Mouse (Mus musculus): Measurements from ENCODE around the gene Cirbp.
A peak's percentile ranks its signal among the peaks of the same experiment; 100 is the strongest.

The Cirbp gene

DNA sequence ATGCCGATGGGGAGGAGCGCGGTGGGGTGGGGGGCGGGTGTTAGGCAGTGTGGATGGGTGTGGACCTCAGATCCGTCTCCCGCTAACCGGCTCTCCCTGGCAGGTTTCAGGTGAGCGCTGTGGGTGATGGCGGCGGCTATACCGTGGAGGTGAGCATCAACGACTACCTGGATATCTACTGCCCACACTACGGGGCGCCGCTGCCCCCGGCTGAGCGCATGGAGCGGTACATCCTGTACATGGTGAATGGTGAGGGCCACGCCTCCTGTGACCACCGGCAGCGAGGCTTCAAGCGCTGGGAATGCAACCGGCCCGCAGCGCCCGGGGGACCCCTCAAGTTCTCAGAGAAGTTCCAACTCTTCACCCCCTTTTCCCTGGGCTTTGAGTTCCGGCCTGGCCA is 20.9 kb downstream of the Cirbp start:
- Histone ChIP-seq H3K36me3 (ENCODE audit: control insufficient read depth, insufficient read depth, low read length, poor library complexity, severe bottlenecking) (no peaks in the 10 kb centered on the region), H3K27me3 (ENCODE audit: control insufficient read depth, insufficient read depth, low read length, poor library complexity, severe bottlenecking) (peaks cover 2% of the 10 kb centered on the region)
- no peak for DNase-seq (ENCODE audit: low read depth, low spot score)

DNA sequence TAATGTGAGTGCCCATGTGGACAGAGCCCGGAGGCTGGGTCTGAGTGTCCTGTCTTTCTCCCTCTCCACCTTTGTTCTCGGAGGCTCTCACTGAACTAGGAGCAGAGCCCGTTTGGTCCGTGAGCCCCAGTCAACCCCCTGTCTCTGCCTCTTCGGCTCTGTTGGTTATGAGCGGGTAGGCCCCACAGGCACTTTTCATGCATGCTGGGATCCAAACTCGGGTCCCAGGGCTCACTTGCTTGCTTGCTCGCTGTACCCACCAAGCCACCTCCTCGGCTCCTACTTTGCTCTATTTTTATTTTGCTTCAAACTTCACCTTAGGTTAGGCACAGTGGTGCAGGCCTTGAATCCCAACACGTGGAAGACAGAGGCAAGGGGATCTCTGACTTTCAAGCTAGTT is 22.0 kb downstream of the Cirbp start:
- Histone ChIP-seq H3K36me3 (ENCODE audit: control insufficient read depth, insufficient read depth, low read length, poor library complexity, severe bottlenecking) (no peaks in the 10 kb centered on the region), H3K27me3 (ENCODE audit: control insufficient read depth, insufficient read depth, low read length, poor library complexity, severe bottlenecking) (peaks cover 2% of the 10 kb centered on the region)
- DNase-seq (ENCODE audit: low read depth, low spot score) = no peak

DNA sequence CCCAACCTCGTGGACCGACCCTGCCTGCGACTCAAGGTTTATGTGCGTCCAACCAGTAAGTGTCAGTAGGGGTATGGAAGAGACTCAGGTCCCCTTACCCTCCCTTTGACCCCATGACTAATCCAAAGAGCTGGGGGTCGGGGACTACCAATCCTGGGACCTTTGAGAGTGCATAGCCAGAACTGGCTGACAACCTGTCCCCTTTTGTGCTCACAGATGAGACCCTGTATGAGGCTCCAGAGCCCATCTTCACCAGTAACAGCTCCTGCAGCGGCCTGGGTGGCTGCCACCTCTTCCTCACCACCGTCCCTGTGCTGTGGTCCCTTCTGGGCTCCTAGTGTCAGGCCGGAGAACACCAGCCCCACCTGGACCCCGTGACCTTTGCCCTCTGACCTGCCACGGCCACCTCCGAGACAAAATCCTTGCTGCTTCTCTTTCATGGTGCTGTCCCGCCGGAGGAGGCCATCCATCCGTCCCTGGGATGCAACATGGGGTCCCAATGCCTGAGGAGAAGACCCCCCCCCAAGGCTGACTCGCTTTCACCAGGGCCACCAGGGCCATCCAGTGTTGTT is 22.8 kb downstream of the Cirbp start:
- H3K36me3 ChIP-seq (ENCODE audit: control insufficient read depth, insufficient read depth, low read length, poor library complexity, severe bottlenecking) = no peaks in the 10 kb centered on the region
- no peak for DNase-seq (ENCODE audit: low read depth, low spot score)
- H3K27me3 ChIP-seq (ENCODE audit: control insufficient read depth, insufficient read depth, low read length, poor library complexity, severe bottlenecking) = peaks cover 2% of the 10 kb centered on the region

DNA sequence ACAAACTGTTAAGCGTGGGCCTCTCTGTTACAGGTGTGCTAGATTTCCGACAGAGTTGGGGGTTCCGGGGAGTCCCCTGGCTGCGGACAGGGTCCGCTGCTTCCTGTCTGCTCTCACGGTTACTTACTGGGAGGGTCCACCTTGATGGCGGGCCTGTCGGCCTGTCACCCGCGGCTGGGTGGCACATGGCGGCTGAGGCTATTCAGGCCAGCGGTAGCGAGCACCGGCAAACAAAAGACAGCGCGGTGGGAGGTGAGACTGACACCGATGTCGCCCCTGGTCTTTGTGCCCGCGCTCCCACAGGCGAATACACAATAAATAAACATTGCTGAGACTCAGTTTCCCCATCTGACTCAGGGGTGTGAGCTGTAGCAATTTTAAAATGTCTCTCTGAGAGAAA is 24.2 kb downstream of the Cirbp start:
- H3K36me3 ChIP-seq (ENCODE audit: control insufficient read depth, insufficient read depth, low read length, poor library complexity, severe bottlenecking) = no peaks in the 10 kb centered on the region
- DNase-seq (ENCODE audit: low read depth, low spot score) = no peak
- peaks cover 2% of the 10 kb centered on the region for H3K27me3 ChIP-seq (ENCODE audit: control insufficient read depth, insufficient read depth, low read length, poor library complexity, severe bottlenecking)

DNA sequence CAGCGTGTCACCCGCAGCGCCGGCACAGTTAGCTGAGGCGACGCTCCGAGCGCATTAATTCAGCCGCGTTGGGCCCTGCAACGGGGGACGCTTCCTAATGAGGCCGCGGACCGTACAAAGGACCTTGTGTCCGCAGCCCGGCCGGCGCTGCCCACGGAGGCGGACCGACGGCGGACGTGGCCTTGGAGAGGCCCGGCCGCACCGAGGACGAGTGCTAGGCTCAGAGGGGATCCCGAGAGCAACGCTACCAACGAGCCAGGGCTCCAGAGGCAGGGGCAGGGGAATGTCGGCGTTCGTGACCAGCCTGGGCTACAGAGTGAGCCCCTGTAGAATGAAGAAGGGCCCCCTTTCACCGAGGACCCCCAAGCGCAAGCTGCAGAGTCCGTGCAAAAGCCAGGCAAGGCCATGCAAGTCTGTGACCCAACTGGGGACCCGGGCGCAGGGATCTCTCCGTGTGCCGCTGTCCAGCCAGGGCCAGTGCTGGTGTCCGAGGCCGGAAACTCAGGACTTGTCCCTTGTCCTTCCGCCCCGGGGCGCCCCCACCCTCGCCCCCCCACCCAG is 24.8 kb downstream of the Cirbp start:
- Histone ChIP-seq H3K27me3 (ENCODE audit: control insufficient read depth, insufficient read depth, low read length, poor library complexity, severe bottlenecking) (peaks cover 2% of the 10 kb centered on the region), H3K36me3 (ENCODE audit: control insufficient read depth, insufficient read depth, low read length, poor library complexity, severe bottlenecking) (no peaks in the 10 kb centered on the region)
- DNase-seq (ENCODE audit: low read depth, low spot score) = no peak

DNA sequence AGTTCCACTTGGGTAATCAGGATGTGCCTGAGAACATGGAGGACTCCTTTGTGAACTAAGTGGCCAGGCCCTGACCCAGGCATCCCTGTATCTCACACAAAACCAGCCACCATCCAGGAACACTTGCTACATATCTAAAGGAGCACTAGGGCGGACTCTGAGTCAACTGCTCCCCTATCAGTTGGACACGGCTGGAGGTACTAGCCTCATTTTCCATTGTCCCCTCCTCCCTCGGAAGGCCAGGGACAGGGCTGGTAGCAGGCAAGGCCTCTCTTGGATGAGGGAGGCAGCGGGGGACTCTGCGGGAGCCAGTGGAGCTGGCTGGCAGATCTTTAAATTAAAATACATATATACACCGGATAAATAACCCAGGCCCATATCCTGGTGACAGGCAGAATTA is 28.2 kb downstream of the Cirbp start:
- no peaks in the 10 kb centered on the region for H3K36me3 ChIP-seq (ENCODE audit: control insufficient read depth, insufficient read depth, low read length, poor library complexity, severe bottlenecking)
- no peaks in the 10 kb centered on the region for H3K27me3 ChIP-seq (ENCODE audit: control insufficient read depth, insufficient read depth, low read length, poor library complexity, severe bottlenecking)
- DNase-seq (ENCODE audit: low read depth, low spot score) = no peak

DNA sequence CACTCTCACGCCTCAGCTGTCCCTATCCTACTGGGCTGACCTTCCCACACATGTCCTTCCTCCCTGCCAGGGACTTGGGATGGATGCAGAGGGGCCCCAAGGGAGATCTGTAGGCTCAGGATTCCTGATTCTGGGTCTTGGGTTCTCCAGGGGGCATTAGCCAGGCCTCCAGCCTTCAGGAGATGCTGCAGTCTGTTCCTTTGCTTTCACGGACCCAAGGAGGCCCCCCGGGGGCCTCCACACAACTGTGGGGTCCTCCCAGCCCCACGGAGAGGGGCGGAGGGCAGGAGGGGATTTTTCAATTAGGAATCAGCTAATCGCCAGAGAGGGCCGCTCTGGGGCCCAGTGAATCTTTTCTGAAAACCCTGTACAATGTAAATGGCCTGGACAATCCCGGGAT is 28.7 kb downstream of the Cirbp start:
- no peaks in the 10 kb centered on the region for H3K36me3 ChIP-seq (ENCODE audit: control insufficient read depth, insufficient read depth, low read length, poor library complexity, severe bottlenecking)
- no peak for DNase-seq (ENCODE audit: low read depth, low spot score)
- no peaks in the 10 kb centered on the region for H3K27me3 ChIP-seq (ENCODE audit: control insufficient read depth, insufficient read depth, low read length, poor library complexity, severe bottlenecking)

DNA sequence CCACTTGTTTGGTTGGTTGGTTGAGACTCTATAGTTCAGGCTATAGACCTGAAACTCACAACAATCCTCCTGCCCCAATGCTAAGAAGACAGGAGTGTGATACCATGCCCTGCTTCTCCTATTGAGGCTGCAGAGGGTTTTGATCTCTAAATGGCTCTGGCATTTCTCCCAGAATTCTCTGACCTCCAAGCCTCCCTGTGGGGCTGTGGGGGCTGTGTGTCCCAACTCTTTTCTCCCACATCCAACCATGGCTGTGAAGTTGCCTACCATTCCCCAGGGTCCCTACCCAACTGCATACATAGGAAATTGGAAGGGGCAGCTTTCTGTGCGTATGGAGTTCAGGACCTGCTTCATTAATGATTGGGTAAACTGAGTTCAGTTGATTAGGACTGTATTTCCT is 30.4 kb downstream of the Cirbp start:
- H3K27me3 ChIP-seq (ENCODE audit: control insufficient read depth, insufficient read depth, low read length, poor library complexity, severe bottlenecking) = no peaks in the 10 kb centered on the region
- DNase-seq (ENCODE audit: low read depth, low spot score) = no peak
- no peaks in the 10 kb centered on the region for H3K36me3 ChIP-seq (ENCODE audit: control insufficient read depth, insufficient read depth, low read length, poor library complexity, severe bottlenecking)

DNA sequence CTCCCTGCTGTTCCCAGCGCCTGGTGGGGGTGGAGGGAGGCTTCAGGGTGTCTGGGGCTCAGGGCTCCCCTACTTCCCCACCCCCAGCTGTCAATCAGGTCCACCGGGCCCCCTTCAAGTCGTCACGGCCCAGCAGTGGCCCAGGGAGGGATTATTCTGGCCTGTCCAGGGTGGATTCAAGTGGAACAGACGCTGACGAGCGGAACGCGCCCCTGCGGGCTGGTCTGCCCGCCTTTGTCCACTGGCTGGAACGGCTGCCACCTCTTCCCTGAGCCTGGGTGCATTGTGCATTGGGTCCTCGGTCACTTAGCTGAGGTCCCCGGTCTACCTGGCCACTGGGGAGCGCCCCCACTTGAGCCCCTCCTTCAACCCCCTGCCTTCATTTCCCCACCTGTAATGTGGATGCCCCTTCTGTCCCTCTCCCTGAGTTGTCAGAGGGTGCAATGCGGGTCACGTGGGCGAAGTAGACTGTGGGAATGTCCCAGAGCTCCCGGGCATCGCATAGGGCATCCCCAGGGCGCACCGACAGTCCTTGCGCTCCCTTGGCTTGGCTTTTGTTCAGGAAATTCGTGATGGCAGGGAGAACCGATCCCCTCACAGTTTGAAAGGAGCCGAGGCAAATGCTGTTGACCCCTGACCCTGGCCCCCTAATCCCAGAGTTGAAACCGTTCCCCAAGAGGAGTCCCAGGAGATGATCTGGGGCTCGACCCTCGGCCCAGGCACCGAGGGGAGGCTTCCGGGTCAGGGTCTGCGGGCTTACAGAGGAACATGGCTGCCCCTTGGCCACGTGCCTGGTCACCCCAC is 31.2 kb downstream of the Cirbp start:
- no peaks in the 10 kb centered on the region for H3K36me3 ChIP-seq (ENCODE audit: control insufficient read depth, insufficient read depth, low read length, poor library complexity, severe bottlenecking)
- no peaks in the 10 kb centered on the region for H3K27me3 ChIP-seq (ENCODE audit: control insufficient read depth, insufficient read depth, low read length, poor library complexity, severe bottlenecking)
- no peak for DNase-seq (ENCODE audit: low read depth, low spot score)

DNA sequence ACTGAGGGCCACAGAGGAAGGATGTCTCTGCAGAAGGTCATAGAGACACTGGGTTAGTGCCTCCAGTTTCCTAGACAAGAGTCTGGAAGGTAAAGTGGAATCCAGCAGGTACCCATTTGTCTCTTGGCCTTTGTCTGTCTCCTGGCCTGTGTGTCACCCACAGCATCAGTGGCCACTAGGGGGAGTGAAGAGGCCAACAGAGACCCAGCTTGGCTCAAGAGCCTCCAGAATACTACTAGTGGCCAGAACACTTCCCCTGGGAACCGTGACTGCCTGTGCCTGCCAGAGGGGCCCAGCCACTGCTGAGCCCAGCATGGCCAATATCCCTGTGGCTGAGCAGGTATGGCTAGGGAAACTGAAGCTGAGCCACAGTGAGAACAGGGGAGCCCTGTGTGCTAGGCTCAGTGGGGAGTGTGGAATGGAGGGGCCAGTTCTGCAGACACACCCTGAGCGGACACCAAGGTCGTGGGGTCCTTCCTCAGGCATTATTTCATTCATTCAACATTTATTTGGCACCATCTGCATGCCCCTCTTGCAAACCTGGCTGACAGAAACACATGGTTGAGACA is 33.7 kb downstream of the Cirbp start:
- no peaks in the 10 kb centered on the region for H3K27me3 ChIP-seq (ENCODE audit: control insufficient read depth, insufficient read depth, low read length, poor library complexity, severe bottlenecking)
- H3K36me3 ChIP-seq (ENCODE audit: control insufficient read depth, insufficient read depth, low read length, poor library complexity, severe bottlenecking) = no peaks in the 10 kb centered on the region
- DNase-seq (ENCODE audit: low read depth, low spot score) = peak; percentile 91

DNA sequence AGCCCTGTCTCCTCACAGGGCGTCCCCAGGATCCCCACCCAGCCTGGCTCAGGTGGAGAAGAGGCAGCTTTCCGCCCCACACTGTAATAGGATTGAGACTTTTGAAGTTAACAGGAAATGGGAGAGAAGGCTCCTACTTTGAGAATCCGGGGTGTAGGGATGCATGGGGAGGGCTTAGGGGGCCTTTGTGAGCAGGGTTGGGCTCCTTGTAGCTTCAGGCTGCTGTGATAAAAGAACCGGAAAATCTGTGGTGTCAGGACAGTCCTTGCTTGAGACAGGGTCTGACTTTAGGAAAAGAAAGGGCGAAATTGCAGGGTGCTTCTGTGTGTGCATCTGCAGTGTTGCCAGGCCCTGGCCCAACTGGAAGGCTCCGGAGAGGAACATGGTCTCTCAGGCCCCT is 34.7 kb downstream of the Cirbp start:
- Histone ChIP-seq H3K36me3 (ENCODE audit: control insufficient read depth, insufficient read depth, low read length, poor library complexity, severe bottlenecking) (no peaks in the 10 kb centered on the region), H3K27me3 (ENCODE audit: control insufficient read depth, insufficient read depth, low read length, poor library complexity, severe bottlenecking) (no peaks in the 10 kb centered on the region)
- no peak for DNase-seq (ENCODE audit: low read depth, low spot score)

DNA sequence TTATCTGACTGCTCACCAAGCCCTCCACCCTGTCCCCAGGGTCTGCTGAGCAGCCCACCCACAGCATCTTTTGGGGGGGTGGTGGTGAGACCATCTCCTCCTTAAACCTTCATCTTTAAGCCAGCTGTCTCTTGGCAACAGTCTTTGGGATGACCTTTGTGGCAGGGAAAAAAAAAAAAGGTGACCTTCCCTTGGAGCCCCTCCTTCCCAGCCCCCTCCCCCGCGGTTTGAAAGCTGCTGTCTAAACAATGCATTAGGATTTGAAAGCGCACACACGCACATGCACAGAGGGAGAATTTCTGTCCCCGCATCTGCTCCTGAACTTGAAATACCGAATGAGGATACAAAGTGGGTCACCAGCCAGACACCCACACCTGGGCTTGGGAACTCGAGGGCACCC is 38.3 kb downstream of the Cirbp start:
- no peak for DNase-seq (ENCODE audit: low read depth, low spot score)
- no peaks in the 10 kb centered on the region for H3K36me3 ChIP-seq (ENCODE audit: control insufficient read depth, insufficient read depth, low read length, poor library complexity, severe bottlenecking)
- H3K27me3 ChIP-seq (ENCODE audit: control insufficient read depth, insufficient read depth, low read length, poor library complexity, severe bottlenecking) = no peaks in the 10 kb centered on the region

DNA sequence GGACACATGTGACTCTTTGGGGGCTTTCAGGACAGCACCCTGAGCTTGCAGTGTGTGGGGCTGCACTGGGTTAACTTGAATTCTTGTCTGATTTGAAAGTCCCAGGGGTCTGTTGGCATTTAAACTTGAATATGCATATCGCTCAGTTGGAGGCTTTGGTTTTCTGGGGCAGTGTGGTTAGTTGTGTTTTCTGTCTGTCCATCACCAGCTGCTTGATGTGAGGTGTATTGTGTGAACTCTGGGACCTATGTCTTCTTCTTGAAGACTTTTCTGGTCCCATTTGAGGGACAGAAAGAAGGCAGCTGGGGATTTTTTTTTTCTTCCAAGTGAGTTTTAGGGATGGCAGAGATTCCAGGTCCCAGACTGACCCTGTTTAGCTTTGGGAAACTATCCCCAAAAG is 41.4 kb downstream of the Cirbp start:
- H3K27me3 ChIP-seq (ENCODE audit: control insufficient read depth, insufficient read depth, low read length, poor library complexity, severe bottlenecking) = no peaks in the 10 kb centered on the region
- H3K36me3 ChIP-seq (ENCODE audit: control insufficient read depth, insufficient read depth, low read length, poor library complexity, severe bottlenecking) = no peaks in the 10 kb centered on the region
- DNase-seq (ENCODE audit: low read depth, low spot score) = no peak

DNA sequence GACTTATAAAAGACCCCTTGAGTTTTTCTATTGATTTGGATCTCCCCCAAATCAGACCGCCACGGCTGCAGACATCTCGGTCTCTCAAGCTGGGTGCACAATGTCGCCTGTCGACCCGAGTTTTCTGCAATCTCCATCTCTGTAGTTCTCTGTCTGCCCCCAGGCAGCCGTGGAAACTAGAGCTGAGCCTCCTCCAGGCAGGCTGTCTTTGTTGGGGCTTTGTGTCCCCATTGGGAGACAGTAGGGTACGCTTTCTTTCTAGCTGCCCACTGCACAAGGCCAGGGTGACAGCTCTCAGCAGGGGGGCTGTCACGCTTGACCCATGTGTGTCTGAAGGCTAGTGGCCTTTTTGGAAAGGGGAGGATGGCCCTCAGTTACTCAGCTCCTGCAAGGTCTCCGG is 41.9 kb downstream of the Cirbp start:
- no peaks in the 10 kb centered on the region for H3K36me3 ChIP-seq (ENCODE audit: control insufficient read depth, insufficient read depth, low read length, poor library complexity, severe bottlenecking)
- H3K27me3 ChIP-seq (ENCODE audit: control insufficient read depth, insufficient read depth, low read length, poor library complexity, severe bottlenecking) = no peaks in the 10 kb centered on the region
- no peak for DNase-seq (ENCODE audit: low read depth, low spot score)

DNA sequence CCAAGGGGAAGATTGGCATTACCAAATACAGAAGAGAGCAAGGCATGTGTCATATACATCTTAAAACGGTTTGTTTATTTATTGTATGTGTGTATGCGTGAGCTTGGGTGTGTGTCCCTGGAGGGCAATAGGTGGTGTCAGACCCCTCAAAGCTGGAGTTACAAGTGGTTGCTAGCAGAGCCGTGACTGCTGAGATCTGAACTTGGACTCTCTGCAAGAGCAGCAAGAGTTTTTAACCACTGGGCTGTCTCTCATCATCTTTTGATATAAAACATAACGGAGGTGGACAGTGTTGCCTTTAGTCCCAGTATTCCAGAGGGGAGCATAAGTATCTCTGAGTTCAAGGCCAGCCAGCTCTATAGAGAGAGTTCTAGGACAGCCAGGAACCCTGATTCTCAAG is 42.5 kb downstream of the Cirbp start:
- no peak for DNase-seq (ENCODE audit: low read depth, low spot score)
- Histone ChIP-seq H3K36me3 (ENCODE audit: control insufficient read depth, insufficient read depth, low read length, poor library complexity, severe bottlenecking) (no peaks in the 10 kb centered on the region), H3K27me3 (ENCODE audit: control insufficient read depth, insufficient read depth, low read length, poor library complexity, severe bottlenecking) (no peaks in the 10 kb centered on the region)
